ENCODE assay signal across 39 mouse cellular contexts in genomic region chr11:6696551-6696950, GRCm38 (mm10). TPM values are rescaled to one million over a fixed set of nuclear protein-coding genes. Genes with fewer than 3 reads are reported as not detected.
"Had no signal": no experiment of that assay in that cellular context is flagged by ENCODE, and none has a peak within 500 bp of the region (broad histone marks: within the 10 kb centered on the region; RNA-seq: fewer than 3 reads in every experiment).

No protein-coding gene starts in this region.

- H3K27ac ChIP-seq: heart, embryonic 10.5 days; hindbrain, embryonic 13.5 days; hindbrain, embryonic 15.5 days; hindbrain, postnatal 0 days; intestine, embryonic 15.5 days; layer of hippocampus, adult 2 months; left cerebral cortex, adult 2 months; limb, embryonic 10.5 days; limb, embryonic 12.5 days; liver, embryonic 13.5 days had no signal

- DNase-seq: gastrocnemius, postnatal 25 days; heart, adult 18-20 months; heart, postnatal 10 days; kidney, adult 18-20 months; kidney, adult 8-10 months; kidney, postnatal 10 days; kidney, postnatal 25 days; kidney, postnatal 4 days; liver; liver, embryonic 13.5 days had no signal

- H3K4me1 ChIP-seq: heart, embryonic 10.5 days; heart, embryonic 12.5 days; hindbrain, embryonic 13.5 days; hindbrain, embryonic 15.5 days; intestine, embryonic 15.5 days; limb, embryonic 10.5 days; limb, embryonic 12.5 days; liver, embryonic 13.5 days had no signal

- H3K4me3 ChIP-seq: heart, embryonic 10.5 days; heart, embryonic 12.5 days; hindbrain, embryonic 13.5 days; hindbrain, embryonic 15.5 days; intestine, embryonic 15.5 days; layer of hippocampus, adult 2 months; left cerebral cortex, adult 2 months; limb, embryonic 10.5 days; limb, embryonic 12.5 days; liver, embryonic 13.5 days had no signal

RNA-seq across cellular contexts. Expression of gene Ramp3, which starts 38.2 kb away (rescaled TPM):
- total RNA-seq: granulocyte monocyte progenitor cell, adult 5-6 weeks; hematopoietic stem cell, adult 5-6 weeks had no signal
- polyA plus RNA-seq: liver, embryonic 13.5 days had no signal

RNA-seq across cellular contexts. Expression of gene Wap, which starts 58.1 kb away (rescaled TPM):
- total RNA-seq: gastrocnemius, adult 18-20 months; gastrocnemius, adult 8-10 months; gastrocnemius, postnatal 25 days; gastrocnemius, postnatal 4 days; granulocyte monocyte progenitor cell, adult 5-6 weeks; heart, adult 18-20 months; heart, adult 8-10 months; heart, postnatal 10 days; heart, postnatal 25 days; hematopoietic stem cell, adult 5-6 weeks; hindbrain, postnatal 0 days; layer of hippocampus, adult 2 months; layer of hippocampus, postnatal 10 days; layer of hippocampus, postnatal 25 days; left cerebral cortex, adult 2 months; left cerebral cortex, postnatal 14 days; left cerebral cortex, postnatal 36 days had no signal
- polyA plus RNA-seq: heart, embryonic 10.5 days; heart, embryonic 12.5 days; heart, embryonic 14.5 days; heart, embryonic 16.5 days; hindbrain, embryonic 11.5 days; hindbrain, embryonic 13.5 days; hindbrain, embryonic 15.5 days; hindbrain, postnatal 0 days; inflammation-experienced regulatory T-cells, adult 6 months; intestine, embryonic 15.5 days; kidney, embryonic 14.5 days; kidney, embryonic 16.5 days; limb, embryonic 10.5 days; limb, embryonic 12.5 days; limb, embryonic 14.5 days; liver, embryonic 11.5 days; liver, embryonic 13.5 days had no signal
